Mouse (Mus musculus) testis, postnatal 14 days (tissue): ENCODE measurements at regions not wholly inside any gene's neighbourhood (a gene's known extent, or its start where the extent isn't known, plus 50 kb on each side); places are given as distances from the start of the nearest gene placed in this dataset.

ENCODE experiments used
- DNase-seq: peaks from one replicate; pipeline ENCODE4 v3.0.0; 2021; ENCODE audit warnings: low spot score

GRCm38 (mm10) chr9:101551256-101551655 lies 299.7 kb upstream of the Ppp2r3a start:
- no peak for DNase-seq

DNA sequence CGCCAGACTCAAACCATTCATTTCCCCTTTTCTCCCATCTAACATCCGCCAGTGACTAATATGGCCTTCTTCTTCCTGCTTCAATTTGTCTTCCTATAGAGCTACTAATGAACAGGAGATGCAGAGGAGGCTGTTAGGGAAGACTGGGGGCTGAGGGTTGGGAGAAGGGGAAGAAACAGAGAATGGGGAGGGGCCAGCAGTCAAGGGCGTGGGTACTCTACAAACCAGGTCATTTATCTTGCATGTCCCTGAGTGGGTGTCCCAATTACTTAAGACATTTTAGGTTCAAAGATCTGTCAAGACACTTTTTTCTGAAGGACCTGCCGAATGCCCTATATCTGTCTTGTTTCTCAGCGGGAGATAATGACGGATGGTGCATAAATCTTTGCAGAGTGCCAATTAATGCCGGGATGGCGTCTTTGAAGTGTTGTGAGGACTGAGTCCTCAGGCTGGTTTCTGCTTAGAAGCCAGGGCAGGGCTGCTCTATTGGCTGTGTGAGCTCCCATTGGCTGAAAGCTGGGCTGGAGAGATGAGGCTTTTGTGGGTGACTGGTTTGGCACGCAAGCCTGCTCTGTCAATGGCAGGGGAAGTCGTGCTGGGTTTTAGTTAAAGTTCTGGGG lies 294.7 kb upstream of the Ppp2r3a start:
- no peak for DNase-seq

DNA sequence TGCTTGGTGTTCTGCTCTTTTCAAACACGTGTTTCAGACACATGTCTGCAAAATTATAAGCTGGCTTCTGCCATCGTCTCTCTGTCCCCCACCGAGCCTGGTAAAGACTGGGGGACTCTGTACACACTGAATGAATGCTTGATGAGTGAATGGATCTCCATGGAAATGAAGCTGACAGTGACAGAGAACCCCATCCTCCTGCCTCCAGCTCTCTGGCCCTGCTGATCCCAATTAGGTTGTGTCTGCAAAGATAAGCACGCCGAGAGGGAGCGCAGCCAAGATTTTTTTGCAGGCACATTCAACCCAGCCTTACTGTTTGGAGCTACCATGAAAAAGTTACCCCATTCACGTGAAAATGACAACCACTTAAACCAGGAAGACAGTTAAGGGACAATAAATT lies 266.5 kb upstream of the Ppp2r3a start:
- DNase-seq: no peak

DNA sequence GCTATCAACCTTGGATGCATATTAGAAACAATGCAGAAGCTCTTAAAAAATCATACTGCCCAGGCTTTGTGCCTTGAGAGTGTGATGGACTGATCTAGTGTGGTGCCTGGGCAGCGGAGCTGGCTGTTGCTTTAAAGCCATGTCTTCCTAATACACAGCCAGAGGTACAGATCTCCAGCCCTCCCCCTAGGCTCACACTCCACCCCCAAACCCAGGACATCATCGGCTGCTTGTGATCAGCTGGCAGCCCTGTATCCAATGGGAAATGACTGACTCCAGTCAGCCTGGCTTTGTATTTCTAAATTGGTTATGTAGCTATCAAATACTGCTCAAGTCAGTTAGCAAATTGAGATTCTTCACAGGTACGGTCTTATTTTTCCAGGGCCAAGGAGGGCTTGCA lies 259.2 kb upstream of the Ppp2r3a start:
- DNase-seq: no peak

GRCm38 (mm10) chr9:101509196-101509595 lies 257.6 kb upstream of the Ppp2r3a start:
- no peak for DNase-seq

DNA sequence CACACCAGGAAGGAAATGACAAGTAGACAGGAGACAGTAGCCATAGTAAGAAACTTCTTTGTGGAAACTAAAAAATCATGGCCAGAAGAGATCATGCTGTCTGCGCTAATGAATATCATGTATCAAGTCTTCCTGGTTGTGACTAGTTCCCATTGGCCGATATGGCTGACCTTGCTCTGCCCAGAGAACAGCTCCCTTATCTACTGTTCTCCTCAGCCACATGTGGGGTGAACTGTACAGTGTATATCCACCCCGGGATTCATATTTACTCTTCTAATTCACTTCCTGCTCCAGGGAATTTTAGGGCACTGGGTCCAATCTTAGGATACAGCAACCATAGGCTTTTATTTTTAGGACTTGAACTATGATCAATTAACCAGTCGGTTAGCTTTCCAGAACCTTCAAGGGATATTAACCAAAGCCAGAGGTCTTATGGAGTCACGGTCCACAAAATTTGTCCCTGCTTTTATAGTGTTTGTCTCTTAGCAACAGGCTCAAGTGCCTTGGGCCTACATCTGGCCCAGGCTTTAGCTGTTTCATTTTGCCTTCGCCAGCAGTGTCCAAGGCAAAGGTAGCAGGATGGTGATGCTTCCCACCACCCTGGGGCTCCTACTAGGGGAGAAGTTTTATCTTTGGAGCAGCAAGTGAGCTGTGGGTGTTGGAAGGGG lies 255.6 kb upstream of the Ppp2r3a start:
- no peak for DNase-seq

DNA sequence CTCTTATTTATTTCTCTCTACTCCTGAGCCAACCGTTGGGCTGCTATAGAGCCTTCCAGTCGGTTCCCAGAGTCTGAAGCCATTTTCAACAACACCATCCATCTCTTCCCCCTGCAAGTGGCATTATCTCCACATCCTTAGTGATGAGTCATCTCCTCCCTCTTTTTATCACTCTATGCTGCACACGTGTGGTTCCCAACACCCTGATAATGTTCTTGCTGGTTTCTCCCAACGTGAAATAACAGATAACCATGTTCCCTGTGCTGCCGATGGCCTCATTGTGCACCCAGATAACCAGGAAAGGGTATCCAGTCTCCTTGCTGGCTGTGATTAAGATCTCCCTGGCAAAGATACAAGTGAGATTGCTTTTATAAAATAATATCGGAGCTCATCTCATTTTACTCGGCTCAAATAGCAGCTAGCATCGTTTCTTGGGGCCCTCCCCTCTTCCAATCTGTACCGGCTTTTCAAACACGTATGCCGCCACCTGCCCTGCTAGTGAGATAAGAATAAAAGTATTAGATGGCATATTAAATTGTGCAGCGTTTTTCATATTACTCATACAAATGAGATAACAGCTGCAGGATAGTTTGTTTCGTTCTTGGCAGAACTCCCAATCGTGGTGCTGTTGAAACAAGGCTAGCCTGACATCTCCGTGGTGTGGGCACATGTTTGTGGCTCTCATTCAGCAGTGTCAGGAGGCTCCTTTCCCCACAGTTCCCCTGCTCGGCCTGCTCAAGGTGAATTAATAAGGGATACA lies 250.3 kb upstream of the Ppp2r3a start:
- no peak for DNase-seq

- DNase-seq: no peak
Measured at GRCm38 (mm10) chr9:101501036-101501435, 249.4 kb upstream of the Ppp2r3a start.

- DNase-seq: no peak
Measured at GRCm38 (mm10) chr9:101498721-101499120, 247.1 kb upstream of the Ppp2r3a start.

DNA sequence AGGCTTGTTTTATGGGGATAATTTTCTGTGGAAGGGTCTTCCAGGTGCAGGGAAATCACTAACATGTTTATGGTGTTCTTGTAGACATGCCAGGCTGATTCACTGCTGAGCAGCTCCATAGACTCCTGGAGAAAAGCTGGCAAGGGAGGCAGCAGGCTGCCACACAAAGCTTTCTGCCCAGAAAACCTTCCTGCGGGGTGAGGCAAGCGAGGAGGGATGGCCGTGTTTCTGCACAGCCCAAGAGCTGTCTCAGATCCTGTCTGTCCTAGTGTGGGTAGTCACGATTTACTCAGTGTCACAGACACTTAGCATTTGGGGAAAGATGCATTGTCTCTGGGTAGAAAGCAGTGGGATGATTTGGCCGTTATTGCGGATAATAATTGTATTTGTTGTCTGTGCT lies 244.2 kb upstream of the Ppp2r3a start:
- no peak for DNase-seq

DNA sequence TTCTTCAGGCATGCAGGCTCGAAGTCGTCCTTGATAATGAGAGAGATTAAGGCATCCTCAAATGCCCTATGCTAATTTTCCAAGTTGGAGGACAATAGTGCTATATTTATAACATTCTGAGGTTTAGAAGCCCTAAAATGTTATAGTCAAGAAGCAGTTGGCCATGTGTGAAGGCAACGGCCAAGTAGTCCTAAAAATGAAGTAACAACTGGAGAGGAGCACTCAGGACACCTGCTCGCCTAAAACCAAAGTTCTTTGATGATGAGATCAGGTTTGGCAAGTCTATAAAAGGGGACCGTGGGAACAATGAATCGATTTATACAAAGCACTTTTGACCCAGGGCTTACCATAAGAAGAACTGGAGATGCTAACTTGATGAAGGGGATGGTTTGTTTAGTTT lies 237.4 kb upstream of the Ppp2r3a start:
- DNase-seq: no peak

GRCm38 (mm10) chr9:101476223-101476622 lies 224.6 kb upstream of the Ppp2r3a start:
- no peak for DNase-seq

DNA sequence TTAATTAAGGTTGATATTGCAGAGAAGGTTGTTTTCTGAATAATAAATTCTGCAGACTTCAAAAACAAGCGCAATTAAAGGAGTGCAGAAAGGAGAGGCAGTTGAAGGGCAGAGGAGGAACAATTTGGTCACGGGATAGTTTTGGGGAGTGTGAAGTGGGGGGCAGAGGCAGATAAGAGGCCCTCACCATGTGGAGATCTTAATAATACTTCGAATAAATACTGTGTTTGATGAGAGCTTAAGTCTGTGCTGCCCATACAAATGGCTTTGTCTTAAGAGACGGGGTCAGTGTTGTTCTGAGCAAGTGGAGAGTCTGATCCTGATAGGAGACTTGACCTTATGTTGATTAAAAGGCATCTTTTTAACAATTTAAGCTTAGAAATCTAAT lies 221.5 kb upstream of the Ppp2r3a start:
- DNase-seq: no peak

- no peak for DNase-seq
Measured at GRCm38 (mm10) chr9:101472101-101473073, 220.8 kb upstream of the Ppp2r3a start.

GRCm38 (mm10) chr9:101471665-101472064 lies 220.1 kb upstream of the Ppp2r3a start:
- DNase-seq: no peak

- no peak for DNase-seq
Measured at GRCm38 (mm10) chr9:101469756-101470155, 218.2 kb upstream of the Ppp2r3a start.

GRCm38 (mm10) chr9:101464727-101465427 lies 213.3 kb upstream of the Ppp2r3a start:
- DNase-seq: no peak

GRCm38 (mm10) chr9:101458947-101459627 lies 207.5 kb upstream of the Ppp2r3a start:
- DNase-seq: no peak

- no peak for DNase-seq
Measured at GRCm38 (mm10) chr9:101458306-101458946, 206.8 kb upstream of the Ppp2r3a start.

DNA sequence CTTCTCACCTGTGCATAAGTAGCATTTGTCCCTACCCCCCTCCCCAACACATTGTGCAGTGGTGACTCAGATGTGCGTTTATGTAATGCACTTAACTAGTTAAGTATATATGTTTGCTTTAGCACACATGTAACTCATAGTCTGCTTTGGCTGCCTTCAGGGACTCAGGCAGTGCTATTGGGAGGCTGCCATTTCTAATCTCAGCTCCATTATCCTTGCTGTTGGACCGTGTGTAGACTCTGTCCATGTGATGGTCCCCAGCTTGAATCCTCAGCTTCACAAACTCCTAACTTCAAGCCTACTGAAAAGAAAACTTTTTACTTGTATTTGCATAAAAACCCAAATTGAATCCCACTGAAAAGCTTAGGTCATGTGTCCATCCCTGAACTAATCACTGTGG lies 194.7 kb upstream of the Ppp2r3a start:
- DNase-seq: no peak
